Mouse (Mus musculus) granulocyte monocyte progenitor cell, adult 5-6 weeks (primary cell): ENCODE measurements around the gene Stmnd1. TPM values are rescaled to one million over a fixed set of nuclear protein-coding genes. Genes with fewer than 3 reads are reported as not detected.

Experiments
- total RNA-seq, 2 experiments: library from RNA; stranded (forward) in 1 of 2; stranded (reverse) in 1 of 2; fragments of 200-712, 200-1000 nt in 1 of 2; fragments of >200 nt in 1 of 2; fragmentation: Nextera tagmentation in 1 of 2; gene quantifications; 2 replicates each; pipeline ENCODE4 v1.2.3; 2014 to 2017

Gene Stmnd1
- total RNA-seq, 2 experiments from 2014 or later, result not detected

Other genes starting within 250 kb of the Stmnd1 start
- gene Rbm24, start 144.7 kb downstream of the Stmnd1 start, total RNA-seq (2014; fragmentation: Nextera tagmentation), result not detected in 2 replicates
- gene Rbm24, start 144.7 kb downstream of the Stmnd1 start, total RNA-seq (2017), result not detected in 2 replicates
- gene Cap2, start 228.1 kb downstream of the Stmnd1 start, total RNA-seq (2014; fragmentation: Nextera tagmentation), result not detected in 2 replicates
- not detected in 2 replicates for gene Cap2, start 228.1 kb downstream of the Stmnd1 start, total RNA-seq (2017)